Mouse (Mus musculus) kidney, postnatal 0 days (tissue): ENCODE results near the gene Fmnl2. TPM values are rescaled to one million over a fixed set of nuclear protein-coding genes. Genes with fewer than 3 reads are reported as not detected.

ENCODE experiments used
- ATAC-seq: fragments of 200-750 bp; cut with Nextera tagmentation; replicated peaks from 2 replicates; pipeline ENCODE4 v1.8.0; 2017; ENCODE audit warnings: low read depth, moderate number of reproducible peaks, moderate TSS enrichment, moderate library complexity; ENCODE audit not compliant: low FRiP score
- DNase-seq: peaks from one replicate; pipeline ENCODE4 v3.0.0-alpha.2; 2016; ENCODE audit warnings: low spot score
- H3K27ac ChIP-seq: fragments of 300-500 bp; sonication (generic); 2 replicates; pipeline ENCODE4 v1.5.1; 2014; ENCODE audit warnings: mild to moderate bottlenecking
- H3K27me3 ChIP-seq: fragments of 300-500 bp; sonication (generic); 2 replicates; pipeline ENCODE4 v1.6.1; 2014; ENCODE audit warnings: low read length, mixed read lengths; ENCODE audit not compliant: insufficient read depth
- H3K36me3 ChIP-seq: fragments of 300-500 bp; sonication (generic); 2 replicates; pipeline ENCODE4 v1.6.1; 2014; ENCODE audit warnings: low read length, mixed read lengths; ENCODE audit not compliant: insufficient read depth
- H3K4me1 ChIP-seq: fragments of 300-500 bp; sonication (generic); replicated peaks from 2 replicates; pipeline ENCODE4 v1.6.1; 2014; ENCODE audit warnings: antibody characterized with exemption, low read length, mixed read lengths; ENCODE audit not compliant: insufficient read depth
- H3K4me2 ChIP-seq: fragments of 300-500 bp; sonication (generic); 2 replicates; pipeline ENCODE4 v1.6.1; 2014; ENCODE audit warnings: mild to moderate bottlenecking, low read length, moderate library complexity, mixed read lengths
- H3K4me3 ChIP-seq: fragments of 300-500 bp; sonication (generic); replicated peaks from 2 replicates; pipeline ENCODE4 v1.5.1; 2014; ENCODE audit warnings: low read depth, low read length
- H3K9ac ChIP-seq: fragments of 300-500 bp; sonication (generic); 2 replicates; pipeline ENCODE4 v1.6.1; 2014; ENCODE audit warnings: low read depth, low read length
- H3K9me3 ChIP-seq: fragments of 300-500 bp; sonication (generic); replicated peaks from 2 replicates; pipeline ENCODE4 v1.6.1; 2016; ENCODE audit warnings: low read length, inconsistent platforms, mixed read lengths
- CTCF ChIP-seq: IDR thresholded peaks from 2 replicates; pipeline ENCODE4 v1.5.1; 2016; ENCODE audit warnings: antibody characterized with exemption, low read depth, mild to moderate bottlenecking, moderate library complexity
- WGBS: fragments of 180-500 bp; shearing (Covaris S2); extraction: QIAGEN DNeasy Blood & Tissue Kit; methylation state at CpG from one replicate; pipeline ENCODE4 v1.1.7; 2014; 5-methylcytosine and 5-hydroxymethylcytosine counted together
- polyA plus RNA-seq: library from polyadenylated mRNA; unstranded; fragments of >200 nt; fragmentation: Nextera tagmentation; extraction: Ambion mirVana; gene quantifications from 2 replicates; pipeline ENCODE4 v1.2.1, GENCODE M21; 2015

Gene Fmnl2
- polyA plus RNA-seq, 1 experiment from 2014 or later = 8.5 TPM

DNA sequence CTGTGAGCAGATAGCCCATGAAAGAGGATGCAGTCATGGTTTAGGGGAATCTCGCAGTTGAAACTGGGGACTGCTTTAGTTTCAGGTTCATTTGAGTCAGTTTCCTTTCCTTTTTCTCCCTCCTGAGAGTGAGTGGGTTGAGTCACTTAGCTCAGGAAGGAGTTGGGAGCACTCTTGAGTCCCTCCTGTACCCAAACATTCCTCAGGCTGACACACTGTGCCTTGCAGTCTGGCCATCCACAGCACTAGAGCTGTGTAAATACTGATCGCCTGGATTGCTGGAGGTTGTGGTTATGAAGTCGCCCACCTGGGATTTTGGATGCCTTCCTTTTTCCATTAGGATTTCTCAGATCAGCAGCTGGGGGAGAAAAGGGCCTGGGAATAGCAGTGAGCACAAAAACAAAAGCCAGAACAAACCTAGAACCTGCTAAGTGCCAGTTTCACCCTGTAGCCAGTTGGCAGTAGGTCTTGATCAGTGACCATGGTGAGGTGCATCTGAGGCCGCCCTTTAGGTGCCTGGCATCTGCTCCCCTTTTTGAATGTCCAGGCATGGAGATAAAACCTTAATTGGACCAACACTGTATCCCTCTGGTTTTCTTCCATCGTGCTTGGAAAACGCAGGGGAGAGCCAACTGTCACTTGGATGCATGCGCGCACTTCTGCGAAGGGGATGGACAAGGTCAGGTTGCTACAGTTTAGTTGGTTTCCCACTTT lies 4.5 kb downstream of the Fmnl2 start:
- DNase-seq (no peak), ATAC-seq (no peak)
- no peak overlapping the region for H3K4me2 ChIP-seq
- H3K4me1 ChIP-seq = peaks cover 12% of the 10 kb centered on the region; the same call in 1 of the 2 replicates
- TF ChIP-seq CTCF = no peak
- H3K36me3 ChIP-seq = 0 out of 2 replicates have a peak, but pooled peaks cover 1% of the 10 kb centered on the region
- H3K27ac ChIP-seq = no peak overlapping the region
- H3K27me3 ChIP-seq = no peaks in the 10 kb centered on the region
- H3K4me3 ChIP-seq = no peak overlapping the region
- 84% methylated on average over 9 of the region's 9 CpGs for WGBS
- no peaks in the 10 kb centered on the region for H3K9me3 ChIP-seq
- H3K9ac ChIP-seq = no peak overlapping the region

DNA sequence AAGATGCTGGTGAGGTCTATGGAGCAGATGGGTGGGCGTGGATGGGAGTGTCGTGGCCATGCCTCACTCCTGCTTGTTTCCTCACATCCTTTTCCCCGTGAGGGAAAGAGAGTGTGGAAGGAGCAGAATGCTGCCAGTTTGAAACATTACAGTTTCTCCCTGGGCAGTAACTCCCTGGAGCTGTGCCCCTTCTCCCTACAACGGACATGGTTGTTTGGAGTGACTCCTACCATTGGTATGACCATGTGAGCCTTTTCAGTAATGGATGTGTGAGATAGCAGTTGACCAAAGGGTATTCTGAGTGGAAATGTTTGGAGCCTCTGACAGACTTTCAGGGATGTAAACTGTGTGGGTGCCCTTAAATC lies 5.1 kb downstream of the Fmnl2 start:
- Histone ChIP-seq H3K9ac (no peak overlapping the region), H3K27ac (no peak overlapping the region), H3K4me3 (no peak overlapping the region), H3K27me3 (no peaks in the 10 kb centered on the region), H3K4me2 (no peak overlapping the region), H3K9me3 (no peaks in the 10 kb centered on the region), H3K36me3 (0 out of 2 replicates have a peak, but pooled peaks cover 3% of the 10 kb centered on the region), H3K4me1 (peaks cover 12% of the 10 kb centered on the region; the same call in 1 of the 2 replicates)
- TF ChIP-seq CTCF = no peak
- ATAC-seq = no peak
- 65% methylated on average over 4 of the region's 4 CpGs for WGBS
- DNase-seq = no peak

DNA sequence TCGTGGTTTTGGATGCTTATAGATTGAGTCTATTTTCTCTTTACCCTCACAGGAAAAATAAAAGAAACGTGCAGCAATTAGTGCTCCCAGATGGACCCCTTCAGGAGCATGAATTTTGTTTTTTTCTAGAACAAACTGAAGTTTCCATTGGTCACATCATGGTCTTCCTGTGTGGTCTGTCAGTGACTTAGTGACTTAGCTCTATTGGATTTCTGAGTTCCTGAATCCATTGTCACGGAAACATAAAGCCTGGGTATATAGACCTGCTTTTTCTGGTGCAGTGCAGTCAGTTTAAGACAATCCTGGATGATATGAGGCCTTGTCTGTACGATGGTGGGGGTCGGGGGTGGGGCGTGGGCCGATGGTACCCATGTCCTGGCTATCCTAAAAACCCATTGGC lies 7.0 kb downstream of the Fmnl2 start:
- no peak for TF ChIP-seq CTCF
- whole genome bisulfite sequencing = 93% methylated on average over 7 of the region's 7 CpGs
- no peak overlapping the region for H3K4me3 ChIP-seq
- no peaks in the 10 kb centered on the region for H3K27me3 ChIP-seq
- no peak overlapping the region for H3K9ac ChIP-seq
- H3K4me1 ChIP-seq = peaks cover 12% of the 10 kb centered on the region; the same call in 1 of the 2 replicates
- ATAC-seq (no peak), DNase-seq (no peak)
- H3K27ac ChIP-seq = no peak overlapping the region
- no peak overlapping the region for H3K4me2 ChIP-seq
- H3K9me3 ChIP-seq = no peaks in the 10 kb centered on the region
- 0 out of 2 replicates have a peak, but pooled peaks cover 5% of the 10 kb centered on the region for H3K36me3 ChIP-seq

DNA sequence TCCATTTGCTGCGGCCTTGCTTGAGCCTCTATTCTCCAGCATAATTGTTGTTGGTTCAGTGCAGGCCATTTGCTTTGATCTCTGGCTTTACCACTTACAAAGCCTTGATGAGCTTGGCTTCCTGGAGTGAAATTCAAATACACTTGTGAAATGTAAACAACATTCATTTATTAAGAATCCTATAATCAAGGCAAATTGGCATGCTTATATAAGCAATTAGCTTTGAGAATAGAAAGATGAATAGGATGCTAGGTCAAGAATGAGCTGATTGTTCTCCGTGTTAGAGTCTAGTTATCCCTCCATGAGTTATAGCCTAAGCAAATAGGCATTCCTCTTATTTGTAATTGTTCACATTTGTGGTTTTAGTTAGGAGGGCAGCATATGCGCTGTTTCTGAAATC lies 8.5 kb downstream of the Fmnl2 start:
- no peak overlapping the region for H3K4me2 ChIP-seq

DNA sequence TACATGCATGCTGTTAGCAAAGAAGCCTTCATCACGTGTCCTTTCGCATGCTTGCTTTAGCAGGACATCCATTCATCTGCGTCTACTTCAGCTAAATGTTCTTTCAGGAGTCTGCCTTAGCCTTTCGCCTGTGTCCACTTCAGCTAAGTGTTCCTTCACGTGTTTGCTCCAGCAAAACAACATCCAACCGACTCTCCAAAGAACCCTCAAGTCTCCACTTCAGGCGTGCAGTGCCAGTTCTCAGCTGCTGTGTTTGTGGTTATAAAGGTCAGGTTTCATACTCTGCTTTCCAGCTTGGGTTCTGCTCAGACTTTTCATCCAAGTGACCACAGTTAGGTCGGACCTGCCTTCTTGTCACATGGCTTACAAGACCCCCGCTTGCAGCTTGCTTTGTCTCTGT lies 10.1 kb downstream of the Fmnl2 start:
- 0 out of 2 replicates have a peak, but pooled peaks cover 5% of the 10 kb centered on the region for H3K36me3 ChIP-seq
- DNase-seq (no peak), ATAC-seq (no peak)
- peaks cover 5% of the 10 kb centered on the region; the same call in 1 of the 2 replicates for H3K4me1 ChIP-seq
- H3K9ac ChIP-seq = no peak overlapping the region
- H3K27ac ChIP-seq = no peak overlapping the region
- no peaks in the 10 kb centered on the region for H3K9me3 ChIP-seq
- no peak overlapping the region for H3K4me3 ChIP-seq
- WGBS = 74% methylated on average over 9 of the region's 9 CpGs
- no peak overlapping the region for H3K4me2 ChIP-seq
- no peaks in the 10 kb centered on the region for H3K27me3 ChIP-seq
- no peak for TF ChIP-seq CTCF

More for the DNA sequence above, 8.5 kb downstream of the Fmnl2 start:
- H3K27me3 ChIP-seq = no peaks in the 10 kb centered on the region
- no peak overlapping the region for H3K4me3 ChIP-seq
- H3K27ac ChIP-seq = no peak overlapping the region
- TF ChIP-seq CTCF = no peak
- DNase-seq = no peak
- no peak for ATAC-seq
- 0 out of 2 replicates have a peak, but pooled peaks cover 5% of the 10 kb centered on the region for H3K36me3 ChIP-seq
- no peak overlapping the region for H3K9ac ChIP-seq
- no peaks in the 10 kb centered on the region for H3K9me3 ChIP-seq
- 0 out of 2 replicates have a peak, but pooled peaks cover 6% of the 10 kb centered on the region for H3K4me1 ChIP-seq
- WGBS = 64% methylated on average over 3 of the region's 3 CpGs

DNA sequence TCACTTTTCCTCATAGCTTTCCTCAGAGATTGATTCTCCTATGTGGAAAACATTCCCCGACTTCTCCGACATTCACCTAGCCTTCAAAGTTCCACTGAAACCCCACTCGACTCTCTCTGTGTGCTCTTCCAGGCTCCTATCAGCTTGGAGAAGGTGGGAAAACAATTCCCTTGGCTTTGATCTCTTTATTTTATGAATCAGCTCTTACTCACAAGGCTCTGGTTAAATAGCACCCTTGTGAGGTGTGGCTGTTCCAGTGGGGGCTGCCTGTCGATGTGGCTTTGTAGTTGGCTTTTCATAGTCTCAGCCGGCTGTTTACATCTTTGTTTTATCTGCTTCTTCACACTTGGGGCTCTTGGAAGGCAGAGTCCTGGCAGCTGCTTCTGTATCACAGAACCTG lies 10.5 kb downstream of the Fmnl2 start:
- 58% methylated on average over 5 of the region's 5 CpGs for WGBS
- TF ChIP-seq CTCF = no peak
- H3K9me3 ChIP-seq = no peaks in the 10 kb centered on the region
- H3K27me3 ChIP-seq = no peaks in the 10 kb centered on the region
- H3K4me2 ChIP-seq = no peak overlapping the region
- peaks cover 7% of the 10 kb centered on the region; the same call in 1 of the 2 replicates for H3K4me1 ChIP-seq
- H3K27ac ChIP-seq = no peak overlapping the region
- H3K4me3 ChIP-seq = no peak overlapping the region
- no peak for ATAC-seq
- no peak for DNase-seq
- H3K36me3 ChIP-seq = 0 out of 2 replicates have a peak, but pooled peaks cover 5% of the 10 kb centered on the region
- no peak overlapping the region for H3K9ac ChIP-seq

DNA sequence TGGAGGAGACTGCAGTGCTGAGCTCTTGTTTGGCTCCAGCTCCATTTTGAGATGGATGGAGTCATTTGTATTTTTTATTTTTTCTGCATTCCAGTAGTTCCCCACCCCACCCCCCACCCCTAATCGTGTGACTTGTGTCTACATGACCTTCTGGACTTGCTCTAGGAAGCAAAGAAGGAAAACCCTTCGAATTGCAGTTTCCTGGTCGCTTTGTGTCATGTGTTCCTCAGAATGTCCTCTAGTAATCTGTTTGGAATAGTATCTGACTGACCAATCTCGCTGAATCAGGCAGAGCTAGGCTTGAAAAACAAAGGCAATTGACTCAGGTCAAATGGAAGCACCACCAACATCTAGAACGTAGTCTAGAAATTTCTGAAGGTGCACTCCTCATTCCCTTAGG lies 15.0 kb downstream of the Fmnl2 start:
- Histone ChIP-seq H3K4me1 (peaks cover 14% of the 10 kb centered on the region; the same call in 1 of the 2 replicates), H3K27ac (no peak overlapping the region), H3K9me3 (no peaks in the 10 kb centered on the region), H3K36me3 (0 out of 2 replicates have a peak, but pooled peaks cover 2% of the 10 kb centered on the region), H3K4me2 (no peak overlapping the region), H3K27me3 (no peaks in the 10 kb centered on the region), H3K4me3 (no peak overlapping the region), H3K9ac (no peak overlapping the region)
- 39% methylated on average over 5 of the region's 5 CpGs for WGBS
- ATAC-seq (no peak), DNase-seq (no peak)
- TF ChIP-seq CTCF = no peak
